Mouse (Mus musculus) macrophage (primary cell): ENCODE results near the gene Prmt8. TPM values are rescaled to one million over a fixed set of nuclear protein-coding genes. Genes with fewer than 3 reads are reported as not detected.

ENCODE experiments used
- H3K27ac ChIP-seq: fragments of 350-480 bp; formaldehyde crosslinking; 2 replicates; pipeline ENCODE4 v1.9.0; 2021
- H3K36me3 ChIP-seq: fragments of 350-480 bp; formaldehyde crosslinking; 2 replicates; pipeline ENCODE4 v1.9.0; 2021; ENCODE audit errors: inconsistent target
- H3K4me3 ChIP-seq: fragments of 350-480 bp; formaldehyde crosslinking; 2 replicates; pipeline ENCODE4 v1.9.0; 2021; ENCODE audit errors: inconsistent target
- H3K79me2 ChIP-seq: fragments of 350-480 bp; formaldehyde crosslinking; 2 replicates; pipeline ENCODE4 v1.9.0; 2021; ENCODE audit errors: inconsistent target
- WGBS: methylation state at CpG from one replicate; pipeline ENCODE4 v1.1.7; 2026; ENCODE audit warnings: inconsistent platforms; ENCODE audit not compliant: missing documents; 5-methylcytosine and 5-hydroxymethylcytosine counted together
- polyA plus RNA-seq: library from polyadenylated mRNA; stranded (reverse); fragments of 250-400 nt; gene quantifications from 3 replicates; pipeline ENCODE4 v1.2.4, GENCODE M21; 2018; ENCODE audit warnings: inconsistent platforms

The Prmt8 gene
- polyA plus RNA-seq, 1 experiment from 2014 or later = not detected

DNA sequence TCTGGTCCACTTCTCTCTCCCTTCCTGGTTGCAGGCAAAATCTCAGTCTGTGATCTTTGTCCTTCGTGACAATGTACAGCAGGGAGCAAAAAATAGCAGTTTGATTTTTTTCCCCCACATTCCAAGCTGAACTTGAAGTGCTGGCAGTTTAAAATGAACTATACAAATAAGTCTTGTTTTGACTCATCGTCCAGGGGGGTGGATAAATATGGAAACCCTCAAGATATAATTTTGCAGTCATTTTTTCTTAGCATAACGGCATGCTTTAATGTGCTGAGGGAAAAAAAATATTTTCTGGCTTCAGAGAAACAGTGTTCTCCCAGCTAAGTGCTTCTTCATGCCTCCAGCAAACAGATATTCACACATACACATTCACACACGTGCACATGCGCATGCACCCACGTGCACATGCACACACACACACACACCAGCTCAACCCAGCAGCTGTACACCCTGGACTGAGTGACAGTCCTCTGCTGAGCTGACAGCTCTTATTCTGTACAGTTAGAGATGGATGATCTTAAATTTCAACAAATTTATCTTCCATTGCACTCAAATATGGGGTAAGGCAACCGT, 107.5 kb downstream of the Prmt8 start:
- Histone ChIP-seq H3K27ac (no peak overlapping the region), H3K36me3 (no peaks in the 10 kb centered on the region), H3K79me2 (no peaks in the 10 kb centered on the region), H3K4me3 (no peak overlapping the region)
- 92% methylated on average over 7 of the region's 7 CpGs for WGBS

DNA sequence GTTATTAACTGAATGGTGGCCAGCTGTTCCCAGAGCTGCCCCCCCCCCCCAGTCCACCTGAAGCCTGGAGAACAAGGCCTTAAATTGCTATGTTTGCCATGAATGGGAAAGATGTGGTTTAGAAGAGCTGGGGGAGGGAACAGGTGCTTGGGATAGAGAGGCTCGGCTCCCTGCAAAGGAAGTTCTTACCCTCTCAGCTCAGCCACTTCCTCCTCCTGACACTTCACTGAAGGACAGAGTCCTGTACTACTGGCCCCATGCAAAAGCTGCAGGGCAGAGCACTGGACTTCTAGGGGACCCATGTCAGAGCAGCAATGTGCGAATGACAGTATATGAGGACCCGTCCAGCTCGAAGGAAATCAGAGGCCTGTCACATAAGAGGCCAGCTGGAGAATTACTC, 109.3 kb downstream of the Prmt8 start:
- WGBS = 85% methylated on average over 4 of the region's 4 CpGs
- Histone ChIP-seq H3K27ac (no peak overlapping the region), H3K4me3 (no peak overlapping the region), H3K36me3 (no peaks in the 10 kb centered on the region), H3K79me2 (no peaks in the 10 kb centered on the region)

DNA sequence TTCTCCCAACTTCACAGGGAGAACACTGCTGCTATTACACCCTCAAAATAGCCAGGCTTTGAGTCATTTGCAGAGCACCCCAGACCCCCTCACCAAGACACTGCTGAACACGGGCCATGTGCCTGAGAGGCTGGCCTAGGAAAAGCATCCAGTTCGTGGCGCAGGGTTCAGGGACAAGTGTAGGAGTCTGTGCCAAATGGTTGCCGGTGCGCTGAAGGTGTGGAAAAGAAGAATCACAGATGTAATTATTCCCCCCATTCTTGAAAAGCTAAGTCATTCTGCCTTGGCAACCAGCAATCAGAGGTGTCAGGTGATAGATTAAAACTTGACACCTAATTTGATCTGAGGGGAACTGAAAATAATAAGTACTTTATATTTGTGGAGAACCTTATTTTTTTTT, 109.8 kb downstream of the Prmt8 start:
- H3K79me2 ChIP-seq = no peaks in the 10 kb centered on the region
- H3K4me3 ChIP-seq = no peak overlapping the region
- H3K27ac ChIP-seq = no peak overlapping the region
- 91% methylated on average over 5 of the region's 5 CpGs for WGBS
- H3K36me3 ChIP-seq = no peaks in the 10 kb centered on the region

DNA sequence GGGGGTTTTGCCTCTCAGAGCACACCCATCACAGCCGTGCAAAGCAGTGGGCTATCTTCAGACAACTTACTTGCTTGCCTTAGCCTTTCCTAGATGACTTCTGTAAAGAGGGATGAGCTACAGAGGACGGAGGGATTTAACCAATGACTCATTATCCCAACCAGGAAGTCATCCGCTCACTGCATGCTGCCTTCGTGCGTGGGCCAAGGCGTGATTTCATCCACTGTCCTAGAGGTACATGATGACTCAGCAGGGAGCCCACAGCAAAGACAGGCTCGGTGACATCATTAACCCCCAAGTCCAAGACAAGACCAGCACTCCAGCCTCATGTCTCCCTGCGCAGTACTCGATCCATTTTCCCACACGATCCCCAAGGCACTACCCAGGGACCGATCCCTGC, 112.1 kb downstream of the Prmt8 start:
- H3K27ac ChIP-seq = no peak overlapping the region
- H3K36me3 ChIP-seq = no peaks in the 10 kb centered on the region
- 89% methylated on average over 11 of the region's 11 CpGs for WGBS
- H3K4me3 ChIP-seq = no peak overlapping the region
- no peaks in the 10 kb centered on the region for H3K79me2 ChIP-seq

DNA sequence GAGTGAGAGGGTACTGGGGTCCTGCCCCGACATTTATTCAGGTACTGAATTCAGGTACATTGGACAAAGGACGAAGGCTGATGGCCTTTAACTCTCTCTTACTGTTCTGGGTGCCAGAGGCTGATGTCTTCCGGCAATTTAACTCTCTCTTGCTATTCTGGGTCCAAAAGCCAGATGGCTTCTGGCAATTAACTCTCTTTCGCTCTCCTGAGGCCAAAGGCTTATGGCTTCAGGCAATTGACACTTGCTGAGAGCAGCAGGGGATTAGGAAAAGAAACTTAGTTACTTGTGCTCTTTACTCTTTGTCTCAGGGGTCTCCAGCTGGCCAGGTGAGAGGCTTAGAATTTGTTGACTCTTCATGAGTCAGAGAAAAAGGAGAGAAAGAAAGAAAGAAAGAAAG, 113.3 kb downstream of the Prmt8 start:
- H3K4me3 ChIP-seq = no peak overlapping the region
- H3K27ac ChIP-seq = no peak overlapping the region
- 94% methylated on average over 4 of the region's 4 CpGs for WGBS
- no peaks in the 10 kb centered on the region for H3K79me2 ChIP-seq
- H3K36me3 ChIP-seq = no peaks in the 10 kb centered on the region

DNA sequence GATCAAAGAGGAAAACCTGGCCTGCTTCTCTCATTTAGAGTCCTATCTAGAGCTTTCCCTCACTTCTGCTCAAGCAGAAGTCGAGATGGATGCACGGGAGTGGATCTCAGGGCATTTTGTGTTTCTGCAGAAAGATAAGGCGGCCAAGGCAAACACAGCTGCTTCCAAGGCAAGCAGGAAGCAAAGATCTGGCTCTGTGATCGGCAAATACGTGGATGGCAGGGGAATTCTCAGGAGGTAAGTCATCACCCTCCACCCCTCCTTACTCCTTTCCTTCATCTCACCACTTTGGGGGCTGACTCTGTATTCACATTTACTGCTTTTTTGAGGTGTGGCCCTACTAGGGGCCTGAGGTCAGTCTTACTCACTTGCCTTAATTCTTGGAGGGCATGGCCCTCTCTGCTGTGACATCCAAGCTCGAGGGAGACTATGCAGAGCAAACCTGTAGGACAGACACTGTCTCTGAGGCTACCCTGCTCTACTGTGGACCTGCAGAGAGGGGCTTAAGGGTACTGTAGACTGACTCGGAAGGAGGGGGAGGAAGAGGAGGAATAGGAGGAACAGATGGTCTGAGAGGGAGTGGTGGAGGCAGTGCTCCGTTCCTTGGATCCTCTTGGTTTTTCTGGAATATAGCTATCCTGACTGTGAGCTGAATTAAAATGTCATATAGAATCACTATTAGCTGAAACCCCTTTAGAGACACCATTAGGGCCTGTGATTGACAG, 128.0 kb downstream of the Prmt8 start:
- Histone ChIP-seq H3K27ac (no peak overlapping the region), H3K36me3 (no peaks in the 10 kb centered on the region), H3K79me2 (no peaks in the 10 kb centered on the region), H3K4me3 (no peak overlapping the region)
- 90% methylated on average over 8 of the region's 8 CpGs for WGBS

Other genes with a start within 250 kb of the Prmt8 start
- 1.2 to 2.2 TPM (median 2.0 TPM) in 3 replicates for gene Cracr2a, start 208.1 kb downstream of the Prmt8 start, polyA plus RNA-seq
- not detected in 3 replicates for gene Tspan11, start 118.1 kb upstream of the Prmt8 start, polyA plus RNA-seq